Mouse (Mus musculus): Measurements from ENCODE around the gene Sorcs2.

Sorcs2 gene

DNA sequence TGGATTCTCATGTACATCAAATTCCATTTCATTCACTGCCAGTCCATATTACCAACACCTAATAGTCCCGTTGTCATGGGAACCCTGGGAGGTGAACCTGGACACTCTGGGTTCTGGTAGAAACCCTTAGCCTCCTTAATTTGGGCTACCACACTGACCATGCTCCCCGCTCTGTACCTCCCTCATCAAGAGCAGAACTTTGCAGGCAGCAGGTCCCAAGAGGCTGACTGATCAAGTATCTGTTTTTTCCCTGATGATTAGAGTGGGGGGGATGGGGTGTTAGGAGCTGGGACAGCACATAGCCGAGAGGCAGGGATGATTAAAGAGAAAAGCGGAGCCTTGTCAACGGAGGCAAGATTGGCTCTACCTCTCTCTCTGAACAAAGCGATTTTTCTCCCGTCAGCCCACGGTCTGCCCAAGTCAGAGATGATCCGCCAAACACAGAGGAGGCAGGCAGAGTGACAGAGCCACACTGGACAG is 167.6 kb downstream of the Sorcs2 start:
- no peak for DNase-seq (ENCODE audit: low spot score in 2 of 2)

DNA sequence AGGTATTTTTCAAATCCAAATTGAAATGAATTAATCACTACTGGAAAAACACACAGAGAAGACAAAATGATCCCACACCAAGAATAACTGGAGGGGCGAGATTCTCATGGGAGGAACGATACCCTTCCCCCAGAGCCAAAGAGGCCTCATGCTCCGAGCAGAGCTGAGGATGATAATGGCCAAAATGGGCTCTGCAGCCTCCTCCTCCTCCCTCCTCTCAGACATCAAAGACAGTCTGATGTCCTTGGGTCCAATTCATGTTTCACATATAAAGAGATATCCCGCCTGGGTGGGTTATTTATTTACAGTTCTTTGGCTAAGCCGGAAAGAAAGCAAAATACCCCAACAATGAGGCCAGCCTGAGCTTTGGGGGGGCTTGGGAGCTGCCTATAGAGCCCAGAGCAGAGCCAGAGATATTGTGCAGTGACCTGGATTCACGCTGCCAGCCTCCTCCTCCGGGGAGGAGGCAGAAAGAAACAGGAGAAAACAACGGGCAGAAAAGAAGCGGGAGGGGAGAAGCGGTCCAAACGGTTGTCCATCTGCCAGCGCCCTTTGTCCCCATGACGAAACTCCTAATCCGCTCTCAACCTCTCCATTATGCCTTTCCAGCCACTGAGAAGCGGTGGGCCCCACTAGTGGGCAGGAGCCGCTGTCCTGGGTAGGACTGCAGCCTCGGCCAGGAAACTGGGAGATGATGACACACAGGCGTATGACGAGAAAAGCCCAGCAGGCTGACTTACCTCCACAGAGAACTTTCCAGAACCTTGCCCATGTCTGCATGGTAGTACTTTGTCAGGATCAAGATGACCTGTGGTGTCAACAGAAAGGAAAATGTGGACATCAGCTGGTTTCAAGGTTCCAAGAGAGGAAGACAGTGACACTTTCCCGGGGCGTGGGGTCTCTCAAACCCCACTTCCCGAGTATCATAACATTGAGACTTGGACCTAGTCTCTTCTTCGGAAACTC is 169.3 kb downstream of the Sorcs2 start:
- no peak for DNase-seq (ENCODE audit: low spot score in 2 of 2)

DNA sequence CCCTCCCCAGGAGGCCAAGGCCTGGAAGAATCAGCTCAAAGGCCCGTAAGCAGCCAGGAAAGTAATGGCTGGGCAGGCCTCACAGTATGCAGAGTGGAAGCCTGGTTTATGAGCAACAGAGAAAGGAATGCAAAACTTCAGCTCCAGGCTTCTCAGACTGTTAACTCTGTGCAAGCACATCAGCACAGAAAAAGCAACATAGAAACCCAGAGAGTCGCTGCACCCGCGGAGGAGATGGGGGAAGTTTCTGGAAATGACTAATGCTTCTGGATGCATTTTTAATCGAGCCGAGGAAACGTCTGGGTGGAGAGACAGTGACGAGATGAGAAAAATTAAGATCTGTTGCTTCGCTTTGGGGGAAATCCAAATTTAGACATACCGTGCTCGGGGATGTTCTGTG is 171.6 kb downstream of the Sorcs2 start:
- peak; percentile 70 to 80 for DNase-seq (ENCODE audit: low spot score in 2 of 2)

DNA sequence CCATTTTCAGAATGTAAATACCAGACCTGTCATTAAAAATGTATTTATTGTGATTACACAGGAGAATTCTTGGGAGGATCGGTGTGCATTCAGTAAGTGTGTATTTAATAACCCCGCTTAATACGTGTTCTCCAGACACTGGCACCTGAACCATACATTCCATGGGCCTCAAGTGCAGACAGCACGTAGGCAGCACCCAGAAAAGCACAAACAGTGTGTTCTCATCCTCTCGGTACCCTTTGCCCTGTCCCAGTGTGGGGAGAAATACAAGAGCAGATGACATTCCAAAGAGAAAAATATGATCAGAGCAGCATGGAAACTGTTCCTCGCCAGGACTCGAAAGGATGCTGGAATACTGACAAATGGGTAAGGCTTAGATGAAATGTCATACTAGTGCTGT is 172.1 kb downstream of the Sorcs2 start:
- DNase-seq (ENCODE audit: low spot score in 2 of 2) = no peak

DNA sequence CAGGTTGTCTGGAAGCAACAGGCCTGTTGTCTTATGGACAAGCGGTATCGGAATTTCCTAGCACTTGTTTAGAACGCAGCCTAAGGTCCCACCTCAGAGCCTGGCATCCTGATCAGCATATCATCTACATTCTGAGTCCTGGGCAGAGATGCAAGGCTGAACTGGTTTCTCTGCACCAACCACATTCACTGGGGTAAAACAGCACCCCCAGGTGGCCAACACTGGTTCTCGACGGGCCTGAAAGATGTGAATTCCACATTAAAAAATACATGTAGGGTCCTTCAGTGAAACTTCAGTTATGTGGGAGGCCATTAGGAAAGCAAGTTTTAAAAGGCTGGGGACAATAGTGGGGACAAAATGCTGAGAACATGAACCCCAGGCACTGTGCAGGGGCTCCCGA is 174.2 kb downstream of the Sorcs2 start:
- peak; percentile 65 to 69 for DNase-seq (ENCODE audit: low spot score in 2 of 2)

DNA sequence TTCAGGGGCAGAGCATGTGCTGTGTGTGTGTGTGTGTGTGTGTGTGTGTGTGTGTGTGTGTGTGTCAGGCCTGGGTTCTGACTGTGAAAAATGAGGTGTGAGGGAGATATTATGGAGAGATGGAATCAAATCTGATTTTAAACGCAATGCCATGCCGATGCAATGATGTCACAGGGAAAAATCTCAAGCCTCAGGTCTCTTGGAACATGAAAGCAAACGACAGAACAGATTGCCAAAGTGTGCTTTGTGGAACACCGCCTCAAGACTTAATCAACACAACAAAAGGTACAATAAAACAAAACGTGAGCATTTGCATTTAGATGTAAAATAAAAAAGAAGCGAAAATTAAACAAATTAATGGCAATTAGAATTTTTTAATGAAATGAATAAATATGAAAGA is 177.3 kb downstream of the Sorcs2 start:
- DNase-seq (ENCODE audit: low spot score in 2 of 2) = no peak

DNA sequence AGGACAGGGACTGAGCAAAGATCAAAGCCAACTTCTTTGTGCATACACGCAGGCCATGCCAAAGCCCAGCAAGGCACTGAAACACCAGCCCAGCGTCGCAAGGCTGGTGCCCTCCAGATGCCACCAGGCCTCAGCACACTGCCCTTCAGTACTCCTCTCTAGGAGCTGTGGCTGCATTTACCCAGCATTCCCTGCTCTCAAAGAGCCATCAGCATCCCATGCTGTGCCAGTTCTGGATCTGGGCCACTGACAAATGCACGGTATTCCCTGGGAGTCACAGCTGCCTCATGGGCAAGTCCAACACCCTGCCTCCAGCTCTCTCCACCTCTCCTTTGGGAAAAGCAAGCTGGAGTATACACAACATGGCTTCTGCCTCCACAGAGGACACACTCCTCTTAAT is 177.8 kb downstream of the Sorcs2 start:
- DNase-seq (ENCODE audit: low spot score in 2 of 2) = no peak

DNA sequence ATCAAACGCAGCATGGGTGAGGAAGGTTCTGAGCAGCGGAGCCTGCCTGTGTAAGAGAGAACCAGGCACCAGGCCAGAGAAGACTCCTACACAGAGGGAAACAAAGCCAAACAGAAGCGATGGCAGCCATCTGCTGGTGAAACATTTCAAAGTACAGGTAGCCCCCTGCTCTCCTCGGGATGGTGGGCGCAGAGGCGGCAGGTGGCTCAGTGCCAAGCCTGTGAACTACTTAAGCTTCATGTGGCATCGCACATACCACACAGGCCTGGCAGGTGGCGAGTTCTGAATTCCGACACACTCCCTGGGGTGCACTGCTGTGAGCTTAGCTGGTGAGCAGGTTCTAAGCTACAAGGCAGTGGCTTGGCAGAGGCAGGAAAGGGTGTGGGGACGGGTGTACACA is 184.6 kb downstream of the Sorcs2 start:
- peak; percentile 90 to 97 for DNase-seq (ENCODE audit: low spot score in 2 of 2)

DNA sequence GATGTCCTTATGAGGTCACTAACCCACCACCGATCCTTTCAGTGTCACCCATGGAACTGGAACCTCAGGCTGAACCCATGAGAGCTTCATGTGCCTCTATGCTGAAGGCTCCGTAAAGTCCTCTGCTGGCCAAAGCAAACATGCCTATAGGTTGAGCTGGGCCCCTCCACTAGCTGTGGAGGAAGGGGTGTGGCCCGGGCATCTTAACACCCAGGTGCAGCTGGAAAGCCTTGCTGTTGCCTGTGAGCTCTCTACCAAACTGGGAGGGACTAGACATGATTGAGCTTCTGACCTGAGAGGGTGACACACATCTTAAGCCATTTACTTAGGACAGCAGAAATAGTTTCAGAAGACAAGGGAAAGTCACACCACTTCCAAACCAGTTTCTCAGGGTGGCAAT is 189.1 kb downstream of the Sorcs2 start:
- no peak for DNase-seq (ENCODE audit: low spot score in 2 of 2)

DNA sequence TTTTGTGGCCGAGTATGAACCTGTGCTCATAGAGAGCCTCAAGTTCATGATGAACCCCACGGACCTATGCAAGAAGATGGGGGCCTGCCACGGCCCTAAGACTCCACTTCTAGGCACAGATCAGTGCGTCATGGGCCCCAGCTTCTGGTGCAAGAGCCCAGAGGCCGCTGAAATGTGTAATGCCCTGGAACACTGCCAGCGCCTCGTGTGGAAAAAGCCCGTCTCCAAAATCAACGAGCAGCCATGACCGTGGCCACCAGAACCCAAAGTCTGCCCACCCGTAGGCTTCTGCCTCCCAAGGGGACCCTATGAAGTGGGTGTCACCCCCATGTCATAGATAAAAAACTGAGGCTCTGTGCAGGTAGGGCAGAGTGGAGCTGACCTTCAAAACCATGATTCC is 192.5 kb downstream of the Sorcs2 start:
- DNase-seq (ENCODE audit: low spot score in 2 of 2) = no peak

DNA sequence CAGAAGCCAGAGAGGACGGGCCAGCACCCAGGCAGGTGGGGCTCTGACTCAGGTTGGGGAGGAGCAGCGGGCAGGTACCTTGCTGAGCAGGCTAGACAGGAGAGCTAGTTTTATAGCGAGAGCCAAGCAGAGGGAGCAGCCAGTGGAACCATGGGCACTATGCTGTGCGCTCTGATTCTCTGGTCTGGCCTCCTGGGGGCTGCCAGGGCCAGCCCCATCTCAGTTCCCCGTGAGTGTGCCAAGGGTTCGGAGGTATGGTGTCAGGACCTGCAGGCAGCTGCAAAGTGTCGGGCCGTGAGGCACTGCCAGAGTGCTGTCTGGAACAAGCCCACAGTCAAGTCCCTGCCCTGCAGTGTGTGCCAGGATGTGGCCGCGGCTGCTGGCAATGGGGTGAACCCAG is 194.0 kb downstream of the Sorcs2 start, which contains the start of gene Psapl1:
Gene Psapl1 (plus strand): TSS at position 106 of the 400 bp plus-strand sequence.
- DNase-seq (ENCODE audit: low spot score in 2 of 2) = no peak

DNA sequence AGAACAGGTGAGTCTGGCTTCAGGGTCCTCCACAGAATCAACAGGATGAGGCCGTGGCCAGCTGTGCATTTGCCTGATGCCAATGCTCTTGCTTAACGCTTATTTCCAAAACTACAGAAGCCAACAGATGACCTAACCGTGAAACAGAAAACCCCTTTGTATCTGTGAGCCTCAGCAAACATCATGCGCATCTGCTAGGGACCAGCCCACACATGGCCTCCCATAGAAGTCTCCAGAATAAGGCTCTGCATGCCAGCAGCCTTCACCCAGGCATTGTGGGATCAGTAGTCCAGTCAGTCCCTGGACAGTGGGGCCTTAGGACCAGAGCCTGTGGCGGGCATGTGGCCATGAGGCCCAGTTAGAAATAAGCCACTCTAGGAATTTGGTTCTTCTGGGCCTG is 194.5 kb downstream of the Sorcs2 start:
- DNase-seq (ENCODE audit: low spot score in 2 of 2) = no peak

DNA sequence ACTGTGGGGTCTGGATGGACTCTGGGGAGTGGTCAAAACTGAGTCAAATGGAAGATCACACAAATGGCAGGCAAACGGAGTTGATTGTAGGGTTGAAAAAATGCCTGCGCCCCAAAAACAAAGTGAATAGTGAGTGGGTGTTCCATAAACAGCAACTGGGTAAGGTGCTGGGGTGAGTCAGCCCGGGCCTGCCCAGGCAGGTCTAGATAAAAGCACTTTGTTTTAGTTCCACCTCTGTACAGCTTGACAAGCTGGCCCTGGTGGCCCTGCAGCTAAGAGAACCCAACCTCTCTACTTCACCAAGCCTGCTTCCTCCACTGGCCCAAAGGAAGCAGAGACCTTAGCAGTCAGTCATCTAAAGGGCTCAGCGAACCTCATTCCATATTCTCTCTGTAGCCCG is 195.2 kb downstream of the Sorcs2 start:
- DNase-seq (ENCODE audit: low spot score in 2 of 2) = no peak

DNA sequence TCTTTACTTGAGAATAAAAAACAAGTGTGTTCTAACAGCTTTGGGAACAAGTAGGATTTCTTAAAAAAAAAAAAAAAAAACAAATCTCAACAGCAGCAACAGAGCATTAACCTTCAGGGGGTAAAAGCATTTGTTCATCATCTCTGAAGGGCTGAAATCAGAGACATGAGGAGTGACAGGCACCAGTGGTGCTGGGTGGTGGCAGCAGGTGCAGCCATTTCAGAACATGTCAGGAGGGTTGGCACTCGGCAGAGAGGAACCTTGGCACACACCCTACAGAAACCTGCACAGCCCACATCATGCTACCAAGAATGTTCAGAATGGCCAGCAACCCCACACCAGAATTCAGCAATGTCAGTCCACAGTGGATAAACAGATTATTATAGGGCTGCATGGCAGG is 198.4 kb downstream of the Sorcs2 start:
- no peak for DNase-seq (ENCODE audit: low spot score in 2 of 2)

DNA sequence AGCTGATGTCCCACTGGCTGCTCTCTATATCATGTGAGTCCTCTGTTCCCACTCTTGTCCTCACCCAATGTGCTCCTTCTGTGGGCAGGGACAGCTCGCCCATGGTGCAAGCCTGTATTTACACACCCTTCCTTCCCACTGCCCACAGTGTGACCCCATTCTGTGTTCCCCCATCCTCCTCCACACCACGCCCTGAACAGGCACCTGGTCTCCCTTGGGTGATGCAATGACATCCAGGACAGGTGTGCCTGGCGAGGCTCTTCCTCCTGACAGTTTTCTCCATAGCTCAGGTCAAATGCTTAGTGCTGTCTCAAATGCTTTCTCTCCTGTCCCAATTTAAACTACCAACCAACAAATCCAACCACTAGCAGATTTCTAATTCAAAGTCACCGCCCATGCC is 202.5 kb downstream of the Sorcs2 start:
- DNase-seq (ENCODE audit: low spot score in 2 of 2) = no peak

DNA sequence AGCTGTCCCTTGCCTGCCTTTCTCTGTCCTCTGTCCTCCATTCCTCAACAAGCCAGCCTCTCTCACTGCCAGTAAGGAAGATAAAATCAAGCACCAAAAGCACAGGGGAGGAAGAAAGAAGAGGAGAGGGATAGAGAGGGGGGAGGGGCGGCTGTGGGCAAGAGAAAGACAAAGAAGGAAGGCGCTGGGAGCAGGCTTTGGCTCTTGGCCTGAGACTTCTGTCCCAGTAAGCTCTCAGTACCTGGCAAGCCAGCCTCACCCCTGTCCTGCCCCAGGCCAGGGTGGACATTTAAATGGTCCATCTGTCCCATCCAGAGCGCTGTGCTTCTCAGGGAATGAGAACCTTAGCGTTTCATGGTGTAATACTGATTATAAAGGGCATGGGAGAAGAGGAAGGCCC is 203.3 kb downstream of the Sorcs2 start:
- DNase-seq (ENCODE audit: low spot score in 2 of 2) = no peak

DNA sequence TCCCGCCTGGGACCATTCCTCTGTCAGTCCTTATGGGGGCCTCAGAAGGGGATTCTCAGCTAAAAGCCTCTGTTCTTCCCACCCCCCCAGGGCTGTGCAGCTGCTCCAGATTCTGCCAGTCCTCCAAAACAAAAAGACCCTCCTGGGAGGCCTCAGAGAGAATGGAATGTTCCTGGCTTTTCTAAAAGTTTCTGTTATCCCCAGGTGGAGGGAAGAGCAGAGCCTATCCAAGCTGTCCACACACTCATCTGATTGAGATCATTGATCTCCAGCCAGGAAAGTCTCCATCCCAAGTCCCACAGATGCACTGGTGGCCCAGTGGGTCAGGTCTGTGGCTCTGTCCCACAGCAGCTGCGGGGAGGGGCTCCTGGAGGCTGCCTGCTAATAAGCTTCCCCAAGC is 205.3 kb downstream of the Sorcs2 start:
- DNase-seq (ENCODE audit: low spot score in 2 of 2) = no peak

DNA sequence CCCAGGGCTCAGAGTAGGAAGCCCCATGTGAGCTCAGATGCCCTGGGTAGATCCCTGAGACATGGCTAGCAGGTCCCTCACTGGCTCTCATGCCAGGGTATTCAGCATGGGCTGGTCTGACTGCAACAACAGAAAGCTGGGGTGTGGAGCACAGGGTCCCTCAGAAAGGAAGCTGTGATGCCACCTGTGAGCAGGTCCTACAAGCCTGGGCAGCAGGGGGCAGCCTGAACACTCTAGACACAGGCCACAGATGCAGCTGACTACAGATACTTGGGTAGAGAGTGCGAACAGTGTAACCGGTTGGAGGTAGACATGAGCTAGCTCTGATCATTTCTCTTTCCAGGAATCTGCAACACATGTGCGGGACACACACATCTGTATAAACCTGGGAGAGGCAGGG is 206.1 kb downstream of the Sorcs2 start:
- no peak for DNase-seq (ENCODE audit: low spot score in 2 of 2)

DNA sequence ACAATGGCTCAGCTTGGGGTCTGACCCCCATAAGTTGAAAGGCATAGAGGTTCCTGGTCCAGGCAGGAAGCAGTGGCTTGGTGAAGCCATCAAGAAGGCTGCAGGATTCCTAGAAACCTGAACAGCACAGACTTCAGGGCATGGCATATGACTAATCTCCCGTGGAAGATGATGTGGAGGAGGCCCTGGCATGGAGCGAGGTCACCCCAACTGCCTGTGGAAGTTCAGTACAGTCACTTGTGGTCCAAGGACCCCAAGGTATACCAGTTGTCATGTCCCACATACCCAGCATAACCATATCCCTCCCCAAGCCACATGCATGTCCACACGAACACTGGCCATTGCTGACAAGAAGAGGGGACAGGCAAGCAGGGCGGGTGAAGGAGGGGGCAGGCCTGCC is 206.7 kb downstream of the Sorcs2 start:
- DNase-seq (ENCODE audit: low spot score in 2 of 2) = no peak

DNA sequence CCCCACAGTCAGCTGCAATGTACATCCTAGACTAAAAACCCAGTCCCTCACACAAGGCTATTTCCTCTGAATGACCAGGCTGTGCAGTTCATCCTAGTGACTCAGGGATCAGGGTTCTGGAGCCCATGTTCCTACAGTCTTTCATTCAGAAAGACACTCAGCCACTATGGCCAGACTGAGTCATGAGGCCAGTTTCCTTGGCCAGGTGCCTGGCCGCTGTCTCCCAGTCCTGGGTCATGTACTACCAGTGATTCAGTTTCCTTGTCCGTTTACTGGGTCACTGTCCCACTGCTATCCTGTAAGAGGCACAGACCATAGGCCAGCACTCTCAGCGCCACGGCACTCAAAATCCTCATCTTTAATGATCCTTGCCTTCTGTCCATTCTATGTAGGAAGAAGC is 209.6 kb downstream of the Sorcs2 start:
- no peak for DNase-seq (ENCODE audit: low spot score in 2 of 2)

DNA sequence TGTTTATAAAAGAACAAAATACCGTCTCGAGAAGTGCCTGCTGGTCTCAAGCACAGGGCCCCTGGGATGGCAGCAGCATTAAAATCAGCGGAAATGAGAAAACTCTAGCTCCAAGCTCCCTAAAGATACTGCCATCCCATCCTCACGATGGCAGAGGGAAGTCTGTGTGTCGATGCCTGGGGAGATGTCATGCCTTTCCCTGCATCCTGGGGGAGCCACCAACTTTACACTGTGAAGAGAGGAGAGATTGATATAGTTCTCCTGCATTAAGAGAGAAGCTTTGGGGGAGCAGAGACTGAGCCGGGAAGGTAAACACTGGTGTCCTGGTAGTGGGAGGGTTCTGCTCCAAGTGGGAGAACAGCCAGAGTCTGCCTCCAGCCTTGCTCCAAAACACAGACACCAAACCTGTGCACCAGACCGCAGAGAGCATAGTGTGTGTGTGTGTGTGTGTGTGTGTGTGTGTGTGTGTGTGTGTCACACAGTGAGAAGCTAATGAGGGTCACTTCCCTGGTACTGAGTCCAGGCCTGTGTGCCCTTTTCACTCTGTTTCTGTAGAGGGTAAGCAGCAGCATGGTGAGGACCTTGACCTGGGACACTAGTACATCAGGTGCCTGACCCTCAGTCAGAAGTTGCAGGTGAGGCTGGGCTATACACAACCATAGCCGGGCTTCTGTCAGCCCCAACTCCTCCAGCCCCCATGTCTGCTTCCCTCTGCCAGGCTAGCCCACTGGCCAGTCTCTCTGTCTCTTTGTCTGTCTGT is 211.5 kb downstream of the Sorcs2 start:
- DNase-seq (ENCODE audit: low spot score in 2 of 2) = no peak

DNA sequence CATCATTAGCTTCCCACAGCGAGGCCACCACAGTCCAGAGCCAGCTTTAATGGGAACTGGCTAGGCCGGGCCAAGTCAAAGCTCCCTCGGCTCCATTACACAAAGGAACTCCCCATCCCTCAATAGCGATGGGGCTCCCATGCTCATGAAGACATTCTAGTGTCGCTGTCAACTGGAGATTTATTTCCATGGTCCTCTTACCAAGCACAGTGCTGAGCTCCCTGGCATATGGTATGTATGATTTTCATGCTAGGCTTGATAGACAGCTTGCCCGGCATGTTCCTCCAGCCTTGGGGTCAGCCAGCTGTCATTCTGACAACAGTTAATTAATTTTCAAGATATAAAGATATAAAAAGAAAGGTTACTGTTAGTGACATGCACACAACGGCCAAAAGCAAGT is 215.6 kb downstream of the Sorcs2 start:
- no peak for DNase-seq (ENCODE audit: low spot score in 2 of 2)

DNA sequence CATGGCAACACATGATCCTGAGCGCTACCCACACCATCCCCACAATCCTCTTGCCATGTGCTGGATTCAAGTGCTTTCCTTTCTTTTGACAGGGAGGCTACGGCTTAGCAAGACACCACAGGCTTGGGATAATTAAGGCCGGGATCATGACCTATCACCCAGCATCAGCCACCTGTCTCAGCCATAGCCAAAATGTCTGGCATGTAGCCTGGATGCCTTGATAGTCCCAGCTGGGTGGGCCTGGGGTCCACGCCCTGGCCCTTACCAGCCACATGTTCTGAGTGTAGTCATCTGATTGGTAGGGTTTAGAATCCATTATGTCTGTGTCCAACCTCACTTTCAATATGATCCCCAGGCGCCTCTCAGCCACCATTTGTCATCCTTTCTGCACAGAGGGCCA is 218.2 kb downstream of the Sorcs2 start:
- no peak for DNase-seq (ENCODE audit: low spot score in 2 of 2)
